Mouse (Mus musculus) E14TG2a.4 (cell line): ENCODE data around the gene 4930469K13Rik.

Experiments used
- CTCF ChIP-seq: conservative IDR thresholded peaks from 2 replicates; pipeline ENCODE4 v1.5.1; 2014; ENCODE audit warnings: low read length
- NANOG ChIP-seq: IDR thresholded peaks from 2 replicates; pipeline ENCODE4 v1.6.1; 2014; ENCODE audit warnings: borderline replicate concordance, low read length, mixed read lengths

- TF ChIP-seq CTCF (no peak), NANOG (no peak)
Observed at GRCm38 (mm10) chr11:33986525-33986924, 111.8 kb downstream of the 4930469K13Rik start.
